Mouse (Mus musculus) liver, embryonic 14.5 days (tissue): ENCODE data around the gene Grin2b. TPM values are rescaled to one million over a fixed set of nuclear protein-coding genes. Genes with fewer than 3 reads are reported as not detected.

ENCODE experiments used
- ATAC-seq: fragments of 200-750 bp; cut with Nextera tagmentation; 2 replicates; pipeline ENCODE4 v1.8.0; 2017; ENCODE audit warnings: moderate number of reproducible peaks, mild to moderate bottlenecking, moderate library complexity; ENCODE audit not compliant: insufficient read depth
- DNase-seq, 3 experiments: peaks; one replicate each; pipeline ENCODE4 v3.0.0-alpha.2; 2012 to 2013; ENCODE audit warnings: low read depth in 3 of 3, low spot score in 3 of 3
- H3K27ac ChIP-seq: fragments of 300-500 bp; sonication (generic); 2 replicates; pipeline ENCODE4 v1.5.1; 2014; ENCODE audit warnings: moderate library complexity, mild to moderate bottlenecking, control low read depth, inconsistent platforms
- H3K27me3 ChIP-seq: fragments of 300-500 bp; sonication (generic); 2 replicates; pipeline ENCODE4 v1.6.1; 2014; ENCODE audit warnings: mild to moderate bottlenecking, low read length, moderate library complexity; ENCODE audit not compliant: control insufficient read depth, insufficient read depth
- H3K36me3 ChIP-seq: fragments of 300-500 bp; sonication (generic); replicated peaks from 2 replicates; pipeline ENCODE4 v1.6.1; 2014; ENCODE audit warnings: low read depth; ENCODE audit not compliant: control insufficient read depth, insufficient read depth
- H3K4me1 ChIP-seq, 2 experiments: fragments of 200-500 bp in 1 of 2; fragments of 300-500 bp in 1 of 2; sonication (generic) in 1 of 2; replicated peaks; 2 replicates each; pipeline ENCODE4 v1.6.1; 2012 to 2014; ENCODE audit warnings: antibody characterized with exemption in 1 of 2, inconsistent platforms in 1 of 2, low read length in 1 of 2; ENCODE audit not compliant: control insufficient read depth in 2 of 2, insufficient read depth in 2 of 2
- H3K4me2 ChIP-seq: fragments of 300-500 bp; sonication (generic); 2 replicates; pipeline ENCODE4 v1.6.1; 2014; ENCODE audit warnings: low read depth, mild to moderate bottlenecking, control low read depth, moderate library complexity
- H3K4me3 ChIP-seq, 2 experiments: fragments of 200-500 bp in 1 of 2; fragments of 300-500 bp in 1 of 2; sonication (generic) in 1 of 2; 2 replicates each; pipeline ENCODE4 v1.5.1; 2012 to 2014; ENCODE audit warnings: low read depth in 2 of 2, low read length in 2 of 2, mild to moderate bottlenecking in 2 of 2, control low read depth in 1 of 2, inconsistent platforms in 1 of 2, moderate library complexity in 1 of 2; ENCODE audit not compliant: insufficient read depth in 1 of 2
- H3K9ac ChIP-seq: fragments of 300-500 bp; sonication (generic); replicated peaks from 2 replicates; pipeline ENCODE4 v1.6.1; 2014; ENCODE audit warnings: mild to moderate bottlenecking, control low read depth, moderate library complexity
- H3K9me3 ChIP-seq: fragments of 300-500 bp; sonication (generic); 2 replicates; pipeline ENCODE4 v1.6.1; 2016; ENCODE audit warnings: low read length, mixed read lengths; ENCODE audit not compliant: control insufficient read depth
- CTCF ChIP-seq: IDR thresholded peaks from 2 replicates; pipeline ENCODE4 v1.5.1; 2016; ENCODE audit warnings: antibody characterized with exemption, low read depth, control low read depth
- EP300 ChIP-seq: IDR thresholded peaks from 2 replicates; pipeline ENCODE4 v1.6.1; 2016; ENCODE audit warnings: antibody characterized with exemption, low read depth
- WGBS: fragments of 180-500 bp; shearing (Covaris S2); extraction: QIAGEN DNeasy Blood & Tissue Kit; methylation state at CpG from one replicate; pipeline ENCODE4 v1.1.7; 2014; ENCODE audit not compliant: insufficient replicate concordance; 5-methylcytosine and 5-hydroxymethylcytosine counted together
- polyA plus RNA-seq, 2 experiments: library from polyadenylated mRNA; depleted of rRNA in 1 of 2; stranded (reverse) in 1 of 2; unstranded in 1 of 2; fragments of >200 nt; fragmentation: Nextera tagmentation in 1 of 2; extraction: Ambion mirVana in 1 of 2; gene quantifications; 2 replicates each; pipeline versions ENCODE4 v1.2.1 to v1.2.3; 2012 to 2014

The Grin2b gene
- polyA plus RNA-seq, 2 experiments, result under 0.01 TPM; not detected in 1

DNA sequence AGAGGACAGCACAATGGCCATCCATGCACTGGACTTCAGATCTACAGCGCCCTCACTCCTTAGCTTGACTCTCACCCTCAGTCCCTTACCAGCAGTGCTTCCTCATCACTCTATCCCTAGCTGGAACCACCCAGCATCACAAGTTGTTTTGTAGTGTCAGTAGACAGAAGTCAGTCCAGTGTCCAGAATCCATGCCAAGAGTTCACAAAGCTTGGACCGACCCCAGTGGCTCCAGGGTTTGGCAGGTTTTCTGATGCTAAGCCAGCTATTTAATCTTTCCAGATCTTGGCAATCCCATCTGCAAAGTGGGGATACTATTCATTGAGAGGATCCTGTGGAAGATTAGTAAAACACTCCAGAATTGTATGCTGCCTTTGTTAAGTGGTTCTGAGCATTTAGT is 355.9 kb downstream of the Grin2b start:
- H3K27ac ChIP-seq, result no peak overlapping the region
- no peak overlapping the region for H3K9ac ChIP-seq
- DNase-seq, result no peak
- H3K27me3 ChIP-seq, result no peaks in the 10 kb centered on the region
- H3K4me2 ChIP-seq, result no peak overlapping the region
- ATAC-seq, result no peak
- no peaks in the 10 kb centered on the region for H3K9me3 ChIP-seq
- H3K4me1 ChIP-seq, result no peaks in the 10 kb centered on the region
- TF ChIP-seq EP300 (no peak), CTCF (no peak)
- no peak overlapping the region for H3K4me3 ChIP-seq
- no peaks in the 10 kb centered on the region for H3K36me3 ChIP-seq
- 60% methylated on average over 2 of the region's 2 CpGs for WGBS

DNA sequence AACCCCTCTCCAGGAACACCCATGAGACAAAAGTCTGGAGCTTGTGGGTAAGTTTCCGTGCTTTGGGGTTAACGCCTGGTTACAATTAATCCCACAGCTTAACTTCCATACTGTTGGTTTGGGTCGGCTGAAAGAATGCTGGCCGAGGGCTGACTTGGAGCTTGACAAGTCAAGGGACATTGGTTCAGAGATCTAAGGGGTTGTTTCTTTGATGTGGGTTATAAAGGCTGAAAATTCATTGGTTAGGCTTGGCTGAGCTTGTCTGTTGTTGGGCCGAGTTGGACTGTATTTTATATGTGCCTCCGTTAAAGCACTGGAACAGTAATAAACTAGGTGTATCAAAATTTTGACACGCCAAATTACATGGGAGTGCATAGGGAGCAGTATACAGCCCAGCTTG is 359.6 kb downstream of the Grin2b start:
- no peak overlapping the region for H3K27ac ChIP-seq
- no peak for ATAC-seq
- H3K27me3 ChIP-seq, result no peaks in the 10 kb centered on the region
- H3K36me3 ChIP-seq, result no peaks in the 10 kb centered on the region
- no peaks in the 10 kb centered on the region for H3K9me3 ChIP-seq
- no peak overlapping the region for H3K9ac ChIP-seq
- no peak overlapping the region for H3K4me3 ChIP-seq
- DNase-seq, result no peak
- H3K4me1 ChIP-seq, result no peaks in the 10 kb centered on the region
- H3K4me2 ChIP-seq, result no peak overlapping the region
- TF ChIP-seq EP300 (no peak), CTCF (no peak)
- WGBS, result 65% methylated on average over 7 of the region's 7 CpGs

DNA sequence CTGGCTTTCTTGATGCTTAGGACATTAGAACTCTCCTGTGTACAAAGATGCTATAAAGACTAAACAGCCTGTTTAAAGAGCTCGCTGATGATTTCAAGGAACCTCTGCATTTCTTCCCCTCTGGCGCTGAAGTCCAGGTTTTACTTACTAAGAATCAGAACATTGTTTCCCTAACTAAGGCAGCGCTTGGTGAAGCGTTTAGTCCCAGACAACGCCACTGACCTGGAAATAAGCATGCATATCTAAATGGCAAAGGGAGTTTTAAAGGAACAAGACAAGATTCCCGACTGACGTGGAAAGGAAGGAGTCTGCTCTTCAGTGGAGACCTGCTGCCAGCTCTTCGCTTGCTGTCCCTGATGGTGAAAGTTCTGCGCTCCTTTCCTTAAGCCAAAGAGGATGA is 367.9 kb downstream of the Grin2b start:
- no peak overlapping the region for H3K4me2 ChIP-seq
- H3K27me3 ChIP-seq, result no peaks in the 10 kb centered on the region
- TF ChIP-seq EP300 (no peak), CTCF (no peak)
- no peak for ATAC-seq
- no peak for DNase-seq
- no peaks in the 10 kb centered on the region for H3K9me3 ChIP-seq
- no peak overlapping the region for H3K4me3 ChIP-seq
- WGBS, result 75% methylated on average over 9 of the region's 9 CpGs
- no peak overlapping the region for H3K9ac ChIP-seq
- H3K27ac ChIP-seq, result no peak overlapping the region
- no peaks in the 10 kb centered on the region for H3K4me1 ChIP-seq
- no peaks in the 10 kb centered on the region for H3K36me3 ChIP-seq

DNA sequence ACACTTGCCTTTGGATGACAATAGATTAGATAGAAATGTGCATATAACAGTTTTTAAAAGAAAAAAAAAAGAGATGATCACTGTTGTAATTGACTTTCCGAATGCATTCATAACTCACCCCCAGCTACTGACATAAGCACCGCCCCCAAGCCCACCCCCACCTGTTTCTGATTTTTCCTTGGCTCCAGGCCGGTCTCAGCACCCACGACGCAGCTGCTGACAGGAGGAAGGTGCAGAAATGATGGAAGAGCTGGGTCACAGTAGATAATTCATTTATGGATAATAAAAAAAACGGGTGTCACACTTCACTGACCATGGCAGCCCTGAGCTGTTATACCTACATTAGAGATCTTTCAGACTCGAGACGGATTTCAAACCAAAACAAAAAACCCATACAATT is 373.4 kb downstream of the Grin2b start:
- H3K4me2 ChIP-seq, result no peak overlapping the region
- no peak overlapping the region for H3K9ac ChIP-seq
- no peaks in the 10 kb centered on the region for H3K27me3 ChIP-seq
- H3K27ac ChIP-seq, result no peak overlapping the region
- ATAC-seq (no peak), DNase-seq (no peak)
- no peaks in the 10 kb centered on the region for H3K9me3 ChIP-seq
- no peaks in the 10 kb centered on the region for H3K4me1 ChIP-seq
- no peaks in the 10 kb centered on the region for H3K36me3 ChIP-seq
- 63% methylated on average over 8 of the region's 8 CpGs for WGBS
- TF ChIP-seq EP300 (no peak), CTCF (no peak)
- no peak overlapping the region for H3K4me3 ChIP-seq

DNA sequence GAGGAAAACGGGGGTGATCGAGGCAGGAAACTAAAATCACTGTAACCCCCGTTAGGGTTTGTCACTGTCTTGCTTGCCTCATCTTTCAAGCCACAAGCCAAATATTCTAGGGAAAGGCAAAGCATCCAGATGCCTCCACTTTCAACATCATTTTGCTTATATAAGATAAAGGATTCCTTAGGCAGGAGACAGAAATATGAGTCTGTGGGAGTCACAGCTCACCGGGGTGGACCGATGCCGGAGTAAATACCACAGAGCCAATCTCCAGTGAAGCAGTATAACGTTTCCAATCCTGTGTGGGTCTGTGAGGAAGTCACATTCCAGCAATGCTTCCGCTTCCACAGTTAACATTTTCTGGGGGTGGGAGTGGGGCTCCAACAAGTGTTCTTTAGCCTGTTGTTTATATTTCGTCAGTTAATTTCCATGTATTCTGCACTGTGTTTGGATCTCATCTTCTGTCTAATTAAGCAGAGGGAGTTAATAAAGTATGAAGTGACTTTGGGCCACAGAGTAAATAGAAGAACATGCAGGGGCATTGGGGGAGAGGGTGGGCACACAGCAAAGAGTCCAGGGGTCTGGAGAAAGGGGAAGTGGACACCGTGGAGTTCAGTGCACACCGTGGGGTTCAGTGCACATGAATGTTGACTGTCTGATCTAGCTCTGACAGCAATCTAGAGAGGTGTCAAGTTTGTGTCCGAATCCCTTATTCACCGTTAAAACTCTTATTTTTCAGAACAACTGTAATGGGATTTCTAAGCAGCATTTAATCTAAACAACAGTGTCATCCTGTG is 374.9 kb downstream of the Grin2b start:
- ATAC-seq (no peak), DNase-seq (no peak)
- H3K27ac ChIP-seq, result no peak overlapping the region
- no peak overlapping the region for H3K4me2 ChIP-seq
- 59% methylated on average over 13 of the region's 13 CpGs for WGBS
- no peaks in the 10 kb centered on the region for H3K27me3 ChIP-seq
- no peaks in the 10 kb centered on the region for H3K9me3 ChIP-seq
- no peak overlapping the region for H3K9ac ChIP-seq
- no peaks in the 10 kb centered on the region for H3K36me3 ChIP-seq
- no peaks in the 10 kb centered on the region for H3K4me1 ChIP-seq
- TF ChIP-seq EP300 (no peak), CTCF (no peak)
- no peak overlapping the region for H3K4me3 ChIP-seq
